Mouse (Mus musculus): ENCODE data around the gene Vwa5a. TPM values are rescaled to one million over a fixed set of nuclear protein-coding genes. Genes with fewer than 3 reads are reported as not detected.

Gene Vwa5a
- polyA plus RNA-seq (2014; fragmentation: Illumina TruSeq; extraction: RNeasy Lipid Tissue Mini Kit (QIAGEN cat#74804); ENCODE audit: low read depth, low replicate concordance) = 120 TPM

GRCm38 (mm10) chr9:38718102-38718501 is at the start of gene Vwa5a:
Gene Vwa5a, plus strand, starts transcription at chr9:38718268.

GRCm38 (mm10) chr9:38674501-38674900 is 43.6 kb upstream of the Vwa5a start, which contains the start of gene Olfr918:
Gene Olfr918, minus strand, starts transcription at chr9:38674601.

GRCm38 (mm10) chr9:38751999-38752398 is 33.9 kb downstream of the Vwa5a start, which contains the start of gene Olfr920:
Gene Olfr920, plus strand, starts transcription at chr9:38752299.

GRCm38 (mm10) chr9:38772768-38773167 is 54.7 kb downstream of the Vwa5a start, which contains the start of gene Olfr921:
Gene Olfr921, plus strand, starts transcription at chr9:38773068.

Other genes starting within 250 kb of the Vwa5a start
- not detected for gene Olfr905, start 247.2 kb upstream of the Vwa5a start, polyA plus RNA-seq (2014; fragmentation: Illumina TruSeq; extraction: RNeasy Lipid Tissue Mini Kit (QIAGEN cat#74804); ENCODE audit: low read depth, low replicate concordance)
- gene Olfr906, start 231.2 kb upstream of the Vwa5a start, polyA plus RNA-seq (2014; fragmentation: Illumina TruSeq; extraction: RNeasy Lipid Tissue Mini Kit (QIAGEN cat#74804); ENCODE audit: low read depth, low replicate concordance) = not detected
- not detected for gene Olfr907, start 222.5 kb upstream of the Vwa5a start, polyA plus RNA-seq (2014; fragmentation: Illumina TruSeq; extraction: RNeasy Lipid Tissue Mini Kit (QIAGEN cat#74804); ENCODE audit: low read depth, low replicate concordance)
- not detected for gene Olfr911-ps1, start 196.7 kb upstream of the Vwa5a start, polyA plus RNA-seq (2014; fragmentation: Illumina TruSeq; extraction: RNeasy Lipid Tissue Mini Kit (QIAGEN cat#74804); ENCODE audit: low read depth, low replicate concordance)
- gene Olfr910, start 180.4 kb upstream of the Vwa5a start, polyA plus RNA-seq (2014; fragmentation: Illumina TruSeq; extraction: RNeasy Lipid Tissue Mini Kit (QIAGEN cat#74804); ENCODE audit: low read depth, low replicate concordance) = not detected
- gene Olfr912, start 138.1 kb upstream of the Vwa5a start, polyA plus RNA-seq (2014; fragmentation: Illumina TruSeq; extraction: RNeasy Lipid Tissue Mini Kit (QIAGEN cat#74804); ENCODE audit: low read depth, low replicate concordance) = not detected
- not detected for gene Olfr913, start 125.5 kb upstream of the Vwa5a start, polyA plus RNA-seq (2014; fragmentation: Illumina TruSeq; extraction: RNeasy Lipid Tissue Mini Kit (QIAGEN cat#74804); ENCODE audit: low read depth, low replicate concordance)
- not detected for gene Olfr914, start 113.2 kb upstream of the Vwa5a start, polyA plus RNA-seq (2014; fragmentation: Illumina TruSeq; extraction: RNeasy Lipid Tissue Mini Kit (QIAGEN cat#74804); ENCODE audit: low read depth, low replicate concordance)
- gene Olfr916, start 58.4 kb upstream of the Vwa5a start, polyA plus RNA-seq (2014; fragmentation: Illumina TruSeq; extraction: RNeasy Lipid Tissue Mini Kit (QIAGEN cat#74804); ENCODE audit: low read depth, low replicate concordance) = not detected
- gene Olfr917, start 52.4 kb upstream of the Vwa5a start, polyA plus RNA-seq (2014; fragmentation: Illumina TruSeq; extraction: RNeasy Lipid Tissue Mini Kit (QIAGEN cat#74804); ENCODE audit: low read depth, low replicate concordance) = not detected
- not detected for gene Olfr918, start 43.7 kb upstream of the Vwa5a start, polyA plus RNA-seq (2014; fragmentation: Illumina TruSeq; extraction: RNeasy Lipid Tissue Mini Kit (QIAGEN cat#74804); ENCODE audit: low read depth, low replicate concordance)
- gene Olfr919, start 14.6 kb upstream of the Vwa5a start, polyA plus RNA-seq (2014; fragmentation: Illumina TruSeq; extraction: RNeasy Lipid Tissue Mini Kit (QIAGEN cat#74804); ENCODE audit: low read depth, low replicate concordance) = not detected
- gene Olfr920, start 34.0 kb downstream of the Vwa5a start, polyA plus RNA-seq (2014; fragmentation: Illumina TruSeq; extraction: RNeasy Lipid Tissue Mini Kit (QIAGEN cat#74804); ENCODE audit: low read depth, low replicate concordance) = 2.5 TPM
- gene Olfr921, start 54.8 kb downstream of the Vwa5a start, polyA plus RNA-seq (2014; fragmentation: Illumina TruSeq; extraction: RNeasy Lipid Tissue Mini Kit (QIAGEN cat#74804); ENCODE audit: low read depth, low replicate concordance) = not detected
- gene Olfr922, start 96.3 kb downstream of the Vwa5a start, polyA plus RNA-seq (2014; fragmentation: Illumina TruSeq; extraction: RNeasy Lipid Tissue Mini Kit (QIAGEN cat#74804); ENCODE audit: low read depth, low replicate concordance) = not detected
- not detected for gene Olfr923, start 108.3 kb downstream of the Vwa5a start, polyA plus RNA-seq (2014; fragmentation: Illumina TruSeq; extraction: RNeasy Lipid Tissue Mini Kit (QIAGEN cat#74804); ENCODE audit: low read depth, low replicate concordance)
- gene Olfr924, start 126.2 kb downstream of the Vwa5a start, polyA plus RNA-seq (2014; fragmentation: Illumina TruSeq; extraction: RNeasy Lipid Tissue Mini Kit (QIAGEN cat#74804); ENCODE audit: low read depth, low replicate concordance) = not detected
- gene Olfr26, start 136.8 kb downstream of the Vwa5a start, polyA plus RNA-seq (2014; fragmentation: Illumina TruSeq; extraction: RNeasy Lipid Tissue Mini Kit (QIAGEN cat#74804); ENCODE audit: low read depth, low replicate concordance) = not detected
- gene Olfr926, start 158.9 kb downstream of the Vwa5a start, polyA plus RNA-seq (2014; fragmentation: Illumina TruSeq; extraction: RNeasy Lipid Tissue Mini Kit (QIAGEN cat#74804); ENCODE audit: low read depth, low replicate concordance) = not detected
- gene Olfr930, start 211.5 kb downstream of the Vwa5a start, polyA plus RNA-seq (2014; fragmentation: Illumina TruSeq; extraction: RNeasy Lipid Tissue Mini Kit (QIAGEN cat#74804); ENCODE audit: low read depth, low replicate concordance) = not detected

Measured in adrenal gland, adult 10 weeks (tissue).